Mouse (Mus musculus) liver, adult 2 months (tissue): ENCODE data around the gene Abcc3.
"Not testable (repeated sequence)": the region's sequence is repeated elsewhere in the genome, so short reads cannot be mapped to it uniquely, and the experiment has no call there.

Experiments
- CTCF ChIP-seq: fragments of 200-500 bp; IDR thresholded peaks from 2 replicates; pipeline ENCODE4 v1.5.1; 2011; ENCODE audit warnings: low read depth, low read length, control low read depth
- POLR2A ChIP-seq: fragments of 200-500 bp; IDR thresholded peaks from 2 replicates; pipeline ENCODE4 v1.6.1; 2011; ENCODE audit warnings: low read length, control low read depth; ENCODE audit not compliant: insufficient read depth; ENCODE audit errors: extremely low read depth

DNA sequence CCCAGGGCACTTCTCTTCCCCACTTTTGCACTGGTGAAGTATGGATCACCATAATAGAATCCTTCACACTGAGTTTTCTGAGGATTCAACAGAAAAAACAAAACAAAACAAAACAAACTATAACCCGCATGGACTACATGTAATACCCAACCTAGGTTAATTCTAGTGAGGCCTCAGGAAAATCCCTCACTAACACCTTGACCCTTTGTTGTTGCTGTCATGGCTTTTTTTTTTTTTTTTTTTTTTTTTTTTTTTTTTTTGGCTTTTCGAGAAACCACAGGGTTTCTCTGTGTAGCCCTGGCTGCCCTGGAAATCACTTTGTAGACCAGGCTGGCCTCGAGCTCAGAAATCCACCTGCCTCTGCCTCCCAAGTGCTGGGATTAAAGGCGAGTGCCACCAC, 693 bp upstream of the Abcc3 start:
- TF ChIP-seq CTCF, POLR2A: not testable (repeated sequence)
